Mouse (Mus musculus): ENCODE results near the gene Bloc1s1. TPM values are rescaled to one million over a fixed set of nuclear protein-coding genes. Genes with fewer than 3 reads are reported as not detected.

Bloc1s1 gene
- polyA plus RNA-seq, 1 experiment = 147 TPM

DNA sequence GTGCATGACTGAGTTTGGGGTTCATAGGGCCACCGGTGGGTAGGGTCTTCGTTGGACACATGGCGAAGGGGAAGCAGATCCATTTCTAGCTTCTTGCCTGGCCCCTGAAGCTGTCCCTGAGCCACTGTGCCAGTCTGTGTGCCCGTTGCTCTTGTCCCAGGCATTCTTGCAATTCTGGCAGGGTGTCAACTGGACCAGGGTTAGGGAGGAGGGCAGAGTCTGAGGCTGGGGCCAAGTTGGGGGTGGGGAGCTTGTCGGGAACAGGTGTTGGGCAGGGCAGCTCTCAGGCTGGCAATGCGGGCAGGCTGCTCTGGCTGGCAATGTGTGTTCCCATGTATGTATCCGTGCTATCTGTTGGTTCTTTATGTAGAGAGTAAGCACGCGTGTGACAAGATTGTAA lies 14.6 kb upstream of the Bloc1s1 start:
- Histone ChIP-seq H3K27me3 (ENCODE audit: control insufficient read depth, insufficient read depth, low read length) (peaks cover 8% of the 10 kb centered on the region), H3K27ac (ENCODE audit: insufficient read depth, low read depth, low read length) (peak overlapping the region; percentile 52; the same call in 1 of the 2 replicates), H3K36me3 (ENCODE audit: control insufficient read depth, insufficient read depth, low read length) (no peaks in the 10 kb centered on the region), H3K4me1 (ENCODE audit: control insufficient read depth, insufficient read depth, insufficient read length, low read length) (peaks cover 10% of the 10 kb centered on the region; the same call in 1 of the 2 replicates), H3K4me3 (ENCODE audit: low read depth, low read length) (no peak overlapping the region)
- 38% methylated on average over 9 of the region's 9 CpGs for WGBS
- TF ChIP-seq POLR2A (IDR thresholded peaks at IDR 0.05; ENCODE audit: low read depth, low read length) (no peak), CTCF (IDR thresholded peaks at IDR 0.05; ENCODE audit: extremely low read depth, insufficient read length, insufficient replicate concordance, low read depth, low read length) (no peak)

- peaks cover 12% of the 10 kb centered on the region for H3K27me3 ChIP-seq (ENCODE audit: control insufficient read depth, insufficient read depth, low read length)
- 83% methylated on average over 12 of the region's 12 CpGs for WGBS
- H3K27ac ChIP-seq (ENCODE audit: insufficient read depth, low read depth, low read length) = no peak overlapping the region
- no peak overlapping the region for H3K4me3 ChIP-seq (ENCODE audit: low read depth, low read length)
- H3K4me1 ChIP-seq (ENCODE audit: control insufficient read depth, insufficient read depth, insufficient read length, low read length) = peaks cover 10% of the 10 kb centered on the region; the same call in 1 of the 2 replicates
- no peaks in the 10 kb centered on the region for H3K36me3 ChIP-seq (ENCODE audit: control insufficient read depth, insufficient read depth, low read length)
- TF ChIP-seq POLR2A (IDR thresholded peaks at IDR 0.05; ENCODE audit: low read depth, low read length) (no peak), CTCF (IDR thresholded peaks at IDR 0.05; ENCODE audit: extremely low read depth, insufficient read length, insufficient replicate concordance, low read depth, low read length) (no peak)
Observed at GRCm38 (mm10) chr10:128937756-128938390, 14.0 kb upstream of the Bloc1s1 start.

- Histone ChIP-seq H3K27ac (ENCODE audit: insufficient read depth, low read depth, low read length) (no peak overlapping the region), H3K4me1 (ENCODE audit: control insufficient read depth, insufficient read depth, insufficient read length, low read length) (peaks cover 10% of the 10 kb centered on the region; the same call in 1 of the 2 replicates), H3K36me3 (ENCODE audit: control insufficient read depth, insufficient read depth, low read length) (no peaks in the 10 kb centered on the region), H3K4me3 (ENCODE audit: low read depth, low read length) (0 out of 2 replicates have a peak overlapping the region, but pooled peaks have one; percentile 4), H3K27me3 (ENCODE audit: control insufficient read depth, insufficient read depth, low read length) (peaks cover 15% of the 10 kb centered on the region)
- TF ChIP-seq CTCF (IDR thresholded peaks at IDR 0.05; ENCODE audit: extremely low read depth, insufficient read length, insufficient replicate concordance, low read depth, low read length) = no peak
- TF ChIP-seq POLR2A (IDR thresholded peaks at IDR 0.05; ENCODE audit: low read depth, low read length) = no peak
- 84% methylated on average over 8 of the region's 8 CpGs for WGBS
Observed at GRCm38 (mm10) chr10:128935826-128936440, 12.1 kb upstream of the Bloc1s1 start.

GRCm38 (mm10) chr10:128934997-128935787 lies 11.4 kb upstream of the Bloc1s1 start:
- H3K4me3 ChIP-seq (ENCODE audit: low read depth, low read length) = no peak overlapping the region
- H3K27ac ChIP-seq (ENCODE audit: insufficient read depth, low read depth, low read length) = no peak overlapping the region
- peaks cover 10% of the 10 kb centered on the region; the same call in 1 of the 2 replicates for H3K4me1 ChIP-seq (ENCODE audit: control insufficient read depth, insufficient read depth, insufficient read length, low read length)
- TF ChIP-seq POLR2A (IDR thresholded peaks at IDR 0.05; ENCODE audit: low read depth, low read length) (no peak), CTCF (IDR thresholded peaks at IDR 0.05; ENCODE audit: extremely low read depth, insufficient read length, insufficient replicate concordance, low read depth, low read length) (no peak)
- peaks cover 15% of the 10 kb centered on the region for H3K27me3 ChIP-seq (ENCODE audit: control insufficient read depth, insufficient read depth, low read length)
- WGBS = 86% methylated on average over 7 of the region's 7 CpGs
- H3K36me3 ChIP-seq (ENCODE audit: control insufficient read depth, insufficient read depth, low read length) = no peaks in the 10 kb centered on the region

DNA sequence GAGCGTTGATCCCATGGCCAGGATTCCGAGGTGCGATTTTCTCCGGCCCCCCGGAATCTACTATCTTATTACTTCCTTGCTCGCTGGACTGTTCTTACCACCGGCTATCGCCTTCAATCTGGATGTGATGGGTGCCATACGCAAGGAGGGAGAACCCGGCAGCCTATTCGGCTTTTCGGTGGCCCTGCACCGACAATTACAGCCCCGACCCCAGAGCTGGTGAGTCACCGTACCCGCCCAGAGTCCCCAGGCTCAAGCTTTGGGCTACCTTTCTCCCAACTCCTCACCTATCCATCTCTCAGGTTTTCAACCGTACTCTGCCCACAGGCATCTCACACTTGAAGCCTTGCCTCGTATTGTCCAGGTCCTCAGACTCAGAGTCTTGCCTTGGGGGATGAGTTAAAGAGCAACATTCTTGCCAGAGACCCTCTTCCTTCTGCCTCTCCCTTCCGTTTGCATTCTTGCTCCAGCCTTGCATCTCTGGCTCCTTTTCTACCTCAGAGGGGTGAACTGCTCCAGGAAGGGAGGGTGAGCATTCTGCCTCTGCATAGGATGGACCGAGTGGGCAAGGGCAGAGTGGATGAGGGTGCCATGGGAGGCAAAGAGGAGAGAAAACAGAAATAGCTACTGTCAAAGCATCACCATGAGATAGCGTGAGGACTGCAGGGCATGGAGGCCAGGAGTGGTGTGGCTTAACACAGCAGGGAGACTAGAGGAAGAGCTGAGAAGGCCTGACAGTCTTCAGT lies 10.3 kb upstream of the Bloc1s1 start:
- Histone ChIP-seq H3K4me1 (ENCODE audit: control insufficient read depth, insufficient read depth, insufficient read length, low read length) (peaks cover 9% of the 10 kb centered on the region; the same call in 1 of the 2 replicates), H3K27me3 (ENCODE audit: control insufficient read depth, insufficient read depth, low read length) (peaks cover 15% of the 10 kb centered on the region), H3K36me3 (ENCODE audit: control insufficient read depth, insufficient read depth, low read length) (no peaks in the 10 kb centered on the region), H3K27ac (ENCODE audit: insufficient read depth, low read depth, low read length) (no peak overlapping the region), H3K4me3 (ENCODE audit: low read depth, low read length) (peak overlapping the region; percentile 56)
- WGBS = 5% methylated on average over 21 of the region's 21 CpGs
- TF ChIP-seq POLR2A (IDR thresholded peaks at IDR 0.05; ENCODE audit: low read depth, low read length) (no peak), CTCF (IDR thresholded peaks at IDR 0.05; ENCODE audit: extremely low read depth, insufficient read length, insufficient replicate concordance, low read depth, low read length) (no peak)

GRCm38 (mm10) chr10:128933574-128933973 lies 9.7 kb upstream of the Bloc1s1 start, which contains the start of gene Itga7:
Gene Itga7 (plus strand): TSS chr10:128933818.
- no peak for TF ChIP-seq CTCF (IDR thresholded peaks at IDR 0.05; ENCODE audit: extremely low read depth, insufficient read length, insufficient replicate concordance, low read depth, low read length)
- no peak for TF ChIP-seq POLR2A (IDR thresholded peaks at IDR 0.05; ENCODE audit: low read depth, low read length)
- WGBS = 1% methylated on average over 26 of the region's 26 CpGs
- Histone ChIP-seq H3K4me1 (ENCODE audit: control insufficient read depth, insufficient read depth, insufficient read length, low read length) (peaks cover 8% of the 10 kb centered on the region; the same call in 1 of the 2 replicates), H3K27me3 (ENCODE audit: control insufficient read depth, insufficient read depth, low read length) (peaks cover 15% of the 10 kb centered on the region), H3K36me3 (ENCODE audit: control insufficient read depth, insufficient read depth, low read length) (no peaks in the 10 kb centered on the region), H3K27ac (ENCODE audit: insufficient read depth, low read depth, low read length) (no peak within 1 kb of the TSS), H3K4me3 (ENCODE audit: low read depth, low read length) (peak within 1 kb of the TSS; percentile 56)

Data from small intestine, adult 2 months (tissue).